Mouse (Mus musculus): ENCODE data around the gene Socs3. TPM values are rescaled to one million over a fixed set of nuclear protein-coding genes. Genes with fewer than 3 reads are reported as not detected.

The Socs3 gene
- polyA plus RNA-seq (2014; fragmentation: Illumina TruSeq; extraction: RNeasy Lipid Tissue Mini Kit (QIAGEN cat#74804); ENCODE audit: low read depth, low replicate concordance): 0.98 TPM

GRCm38 (mm10) chr11:117969945-117970872, at the start of gene Socs3:
Socs3 (minus strand) TSS chr11:117970047.

GRCm38 (mm10) chr11:117986126-117987031, 16.5 kb upstream of the Socs3 start, which contains the start of gene Pgs1:
Pgs1 (plus strand) TSS chr11:117986292.

Other genes starting within 250 kb of the Socs3 start
- gene Tmc8, start 188.0 kb downstream of the Socs3 start, polyA plus RNA-seq (2014; fragmentation: Illumina TruSeq; extraction: RNeasy Lipid Tissue Mini Kit (QIAGEN cat#74804); ENCODE audit: low read depth, low replicate concordance): 2.1 TPM
- 1.5 TPM for gene Tmc6, start 187.8 kb downstream of the Socs3 start, polyA plus RNA-seq (2014; fragmentation: Illumina TruSeq; extraction: RNeasy Lipid Tissue Mini Kit (QIAGEN cat#74804); ENCODE audit: low read depth, low replicate concordance)
- not detected for gene 6030468B19Rik, start 172.4 kb downstream of the Socs3 start, polyA plus RNA-seq (2014; fragmentation: Illumina TruSeq; extraction: RNeasy Lipid Tissue Mini Kit (QIAGEN cat#74804); ENCODE audit: low read depth, low replicate concordance)
- gene Gm20708, start 160.4 kb downstream of the Socs3 start, polyA plus RNA-seq (2014; fragmentation: Illumina TruSeq; extraction: RNeasy Lipid Tissue Mini Kit (QIAGEN cat#74804); ENCODE audit: low read depth, low replicate concordance): 5.9 TPM
- gene Syngr2, start 160.4 kb downstream of the Socs3 start, polyA plus RNA-seq (2014; fragmentation: Illumina TruSeq; extraction: RNeasy Lipid Tissue Mini Kit (QIAGEN cat#74804); ENCODE audit: low read depth, low replicate concordance): 13.9 TPM
- gene Afmid, start 144.1 kb downstream of the Socs3 start, polyA plus RNA-seq (2014; fragmentation: Illumina TruSeq; extraction: RNeasy Lipid Tissue Mini Kit (QIAGEN cat#74804); ENCODE audit: low read depth, low replicate concordance): 1.6 TPM
- 1.1 TPM for gene Tk1, start 144.0 kb downstream of the Socs3 start, polyA plus RNA-seq (2014; fragmentation: Illumina TruSeq; extraction: RNeasy Lipid Tissue Mini Kit (QIAGEN cat#74804); ENCODE audit: low read depth, low replicate concordance)
- gene Birc5, start 120.8 kb downstream of the Socs3 start, polyA plus RNA-seq (2014; fragmentation: Illumina TruSeq; extraction: RNeasy Lipid Tissue Mini Kit (QIAGEN cat#74804); ENCODE audit: low read depth, low replicate concordance): 20.3 TPM
- not detected for gene Tmem235, start 109.3 kb downstream of the Socs3 start, polyA plus RNA-seq (2014; fragmentation: Illumina TruSeq; extraction: RNeasy Lipid Tissue Mini Kit (QIAGEN cat#74804); ENCODE audit: low read depth, low replicate concordance)
- 0.82 TPM for gene Tha1, start 96.6 kb downstream of the Socs3 start, polyA plus RNA-seq (2014; fragmentation: Illumina TruSeq; extraction: RNeasy Lipid Tissue Mini Kit (QIAGEN cat#74804); ENCODE audit: low read depth, low replicate concordance)
- 4.2 TPM for gene Pgs1, start 16.2 kb upstream of the Socs3 start, polyA plus RNA-seq (2014; fragmentation: Illumina TruSeq; extraction: RNeasy Lipid Tissue Mini Kit (QIAGEN cat#74804); ENCODE audit: low read depth, low replicate concordance)
- not detected for gene Dnah17, start 160.6 kb upstream of the Socs3 start, polyA plus RNA-seq (2014; fragmentation: Illumina TruSeq; extraction: RNeasy Lipid Tissue Mini Kit (QIAGEN cat#74804); ENCODE audit: low read depth, low replicate concordance)

All from sigmoid colon, adult 10 weeks (tissue).